ENCODE assay signal across 8 mouse cellular contexts in genomic region chr1:176274667-176275610, GRCm38 (mm10). TPM values are rescaled to one million over a fixed set of nuclear protein-coding genes. Genes with fewer than 3 reads are reported as not detected.
A peak's percentile ranks its signal among the peaks of the same experiment; 100 is the strongest.
DNase-seq lines count a peak whose midpoint lies in the region; ATAC-seq lines count a peak whose summit lies in the region.
"Had no signal": no experiment of that assay in that cellular context is flagged by ENCODE, and none has a peak within 500 bp of the region (broad histone marks: within the 10 kb centered on the region; RNA-seq: fewer than 3 reads in every experiment).

Pld5 (minus strand) TSS chr1:176275312.

- H3K4me1 ChIP-seq in stomach, embryonic 15.5 days, result peaks cover 4% of the 10 kb centered on the region; the same call in 1 of the 2 replicates

- H3K9me3 ChIP-seq in stomach, embryonic 15.5 days, result no peaks in the 10 kb centered on the region

- peak within 1 kb of the TSS; percentile 93 for H3K4me2 ChIP-seq in stomach, embryonic 15.5 days

- no peak within 1 kb of the TSS for H3K27ac ChIP-seq in stomach, embryonic 15.5 days
- H3K27ac ChIP-seq: macrophage had no signal

- no peaks in the 10 kb centered on the region for H3K36me3 ChIP-seq in stomach, embryonic 15.5 days

- peak within 1 kb of the TSS; percentile 49 for H3K4me3 ChIP-seq in stomach, embryonic 15.5 days (replicated peaks)

- 1% methylated on average over 80 of the region's 86 CpGs for WGBS in stomach, embryonic 15.5 days

- H3K27me3 ChIP-seq in stomach, embryonic 15.5 days (replicated peaks), result peaks cover 16% of the 10 kb centered on the region

- ATAC-seq in megakaryocyte-erythroid progenitor cell, adult 5-6 weeks (replicated peaks; ENCODE audit: low FRiP score, low TSS enrichment, poor library complexity, severe bottlenecking), result 0 out of 2 replicates have a peak, but pooled peaks have one; percentile 18
- ATAC-seq in stomach, embryonic 15.5 days (ENCODE audit: insufficient read depth, low FRiP score, low read depth), result peak; percentile 90

- H3K9ac ChIP-seq in stomach, embryonic 15.5 days, result no peak within 1 kb of the TSS

- DNase-seq in ovary, postnatal 36 days (ENCODE audit: low spot score), result peak; percentile 18
- DNase-seq in ovary, adult 18-20 months (ENCODE audit: low spot score), result no peak
- DNase-seq in cerebellum, postnatal 10 days, result peak; percentile 81 to 83
- peak; percentile 36 to 41 for DNase-seq in frontal cortex, postnatal 36 days (ENCODE audit: low spot score in 2 of 2)
- DNase-seq in kidney, postnatal 14 days, result peak; percentile 16

RNA-seq across cellular contexts. Expression of gene Pld5, which starts in this region (rescaled TPM):
- total RNA-seq in megakaryocyte-erythroid progenitor cell, adult 5-6 weeks (2014; fragmentation: Nextera tagmentation), result not detected in 2 replicates
- total RNA-seq in megakaryocyte-erythroid progenitor cell, adult 5-6 weeks (2017), result not detected in 2 replicates
- 0.48 and 0.80 TPM in 2 replicates for polyA plus RNA-seq in stomach, embryonic 15.5 days (2015; fragmentation: Nextera tagmentation; extraction: Ambion mirVana)
- polyA plus RNA-seq: macrophage had no signal

Comparison
In these comparisons a context has a peak if more than half of its experiments do, and no peak if none do; other contexts are left out.
1. Peak in ATAC-seq in megakaryocyte-erythroid progenitor cell, adult 5-6 weeks; RNA of the gene not detected or under 1 TPM.
2. Peak in ATAC-seq, H3K4me3 ChIP-seq and H3K4me2 ChIP-seq in stomach, embryonic 15.5 days; RNA of the gene not detected or under 1 TPM.